In genomic region chr13:41350589-41350988, GRCm38 (mm10) we compare ENCODE assay signal across 25 mouse cellular contexts.
"Had no signal": no experiment of that assay in that cellular context is flagged by ENCODE, and none has a peak within 500 bp of the region (broad histone marks: within the 10 kb centered on the region; RNA-seq: fewer than 3 reads in every experiment).

No protein-coding gene starts in this region.

- ATAC-seq: hindbrain, postnatal 0 days; intestine, embryonic 16.5 days; liver, postnatal 0 days had no signal

- H3K27ac ChIP-seq: heart, embryonic 10.5 days; hindbrain, embryonic 13.5 days; hindbrain, embryonic 15.5 days; hindbrain, postnatal 0 days; kidney, postnatal 0 days; left cerebral cortex, adult 2 months; limb, embryonic 10.5 days; limb, embryonic 12.5 days; liver, embryonic 13.5 days; liver, embryonic 15.5 days had no signal

- H3K4me2 ChIP-seq: heart, embryonic 12.5 days; hindbrain, embryonic 13.5 days; hindbrain, embryonic 15.5 days; kidney, embryonic 15.5 days; limb, embryonic 12.5 days; liver, embryonic 11.5 days; liver, embryonic 13.5 days; liver, embryonic 15.5 days had no signal

- H3K27me3 ChIP-seq: heart, embryonic 12.5 days; hindbrain, embryonic 13.5 days; hindbrain, embryonic 15.5 days; kidney, embryonic 15.5 days; liver, embryonic 13.5 days had no signal

- DNase-seq: gastrocnemius, postnatal 10 days; gastrocnemius, postnatal 36 days; heart, adult 11 months; heart, postnatal 10 days; kidney, adult 9 months; kidney, postnatal 14 days; kidney, postnatal 36 days; layer of hippocampus, adult 9-11 months; liver; liver, embryonic 13.5 days; liver, postnatal 0 days; lung, adult 2 months had no signal

- H3K9ac ChIP-seq: heart, embryonic 12.5 days; hindbrain, embryonic 13.5 days; hindbrain, embryonic 15.5 days; kidney, embryonic 15.5 days; limb, embryonic 12.5 days; liver, embryonic 13.5 days; liver, embryonic 15.5 days; liver, postnatal 0 days had no signal

- H3K4me3 ChIP-seq: heart, embryonic 10.5 days; heart, embryonic 12.5 days; hindbrain, embryonic 13.5 days; hindbrain, embryonic 15.5 days; kidney, embryonic 15.5 days; left cerebral cortex, adult 2 months; limb, embryonic 10.5 days; limb, embryonic 12.5 days; liver, embryonic 13.5 days; liver, embryonic 15.5 days had no signal

- H3K4me1 ChIP-seq: liver, embryonic 13.5 days; liver, embryonic 15.5 days had no signal

- H3K9me3 ChIP-seq: heart, embryonic 10.5 days; heart, embryonic 12.5 days; hindbrain, embryonic 13.5 days; hindbrain, embryonic 15.5 days; kidney, embryonic 15.5 days; limb, embryonic 10.5 days; limb, embryonic 12.5 days; liver, embryonic 13.5 days; liver, embryonic 15.5 days had no signal

- H3K36me3 ChIP-seq: heart, embryonic 10.5 days; heart, embryonic 12.5 days; hindbrain, embryonic 13.5 days; hindbrain, embryonic 15.5 days; kidney, embryonic 15.5 days; limb, embryonic 10.5 days; limb, embryonic 12.5 days; liver, embryonic 13.5 days; liver, embryonic 15.5 days had no signal
